Mouse (Mus musculus) midbrain, embryonic 11.5 days (tissue): ENCODE measurements around the gene Hacd3. TPM values are rescaled to one million over a fixed set of nuclear protein-coding genes. Genes with fewer than 3 reads are reported as not detected.
A peak's percentile ranks its signal among the peaks of the same experiment; 100 is the strongest.
"Not testable (repeated sequence)": the region's sequence is repeated elsewhere in the genome, so short reads cannot be mapped to it uniquely, and the experiment has no call there.

Experiments
- ATAC-seq: fragments of 200-750 bp; cut with Nextera tagmentation; 2 replicates; pipeline ENCODE4 v1.8.0; 2017; ENCODE audit warnings: moderate TSS enrichment, moderate library complexity; ENCODE audit not compliant: low FRiP score
- DNase-seq: peaks from one replicate; pipeline ENCODE4 v3.0.0; 2015; ENCODE audit warnings: low spot score; ENCODE audit errors: missing footprints
- H3K27ac ChIP-seq: fragments of 300-500 bp; sonication (generic); 2 replicates; pipeline ENCODE4 v1.5.1; 2014; ENCODE audit warnings: low read depth, low read length
- H3K27me3 ChIP-seq: fragments of 300-500 bp; sonication (generic); 2 replicates; pipeline ENCODE4 v1.6.1; 2014; ENCODE audit warnings: mild to moderate bottlenecking, low read length, moderate library complexity, mixed read lengths; ENCODE audit not compliant: control insufficient read depth, insufficient read depth
- H3K36me3 ChIP-seq: fragments of 300-500 bp; sonication (generic); 2 replicates; pipeline ENCODE4 v1.6.1; 2014; ENCODE audit warnings: mild to moderate bottlenecking, low read length, moderate library complexity, mixed read lengths; ENCODE audit not compliant: control insufficient read depth, insufficient read depth
- H3K4me1 ChIP-seq: fragments of 300-500 bp; sonication (generic); 2 replicates; pipeline ENCODE4 v1.6.1; 2014; ENCODE audit warnings: low read length; ENCODE audit not compliant: control insufficient read depth, insufficient read depth
- H3K4me2 ChIP-seq: fragments of 300-500 bp; sonication (generic); 2 replicates; pipeline ENCODE4 v1.6.1; 2014; ENCODE audit warnings: mild to moderate bottlenecking, moderate library complexity
- H3K4me3 ChIP-seq: fragments of 300-500 bp; sonication (generic); 2 replicates; pipeline ENCODE4 v1.5.1; 2014; ENCODE audit warnings: low read depth, low read length
- H3K9ac ChIP-seq: fragments of 300-500 bp; sonication (generic); 2 replicates; pipeline ENCODE4 v1.6.1; 2014; ENCODE audit warnings: low read length
- H3K9me3 ChIP-seq: fragments of 300-500 bp; sonication (generic); 2 replicates; pipeline ENCODE4 v1.6.1; 2016; ENCODE audit warnings: low read length; ENCODE audit not compliant: control insufficient read depth
- WGBS: fragments of 180-500 bp; shearing (Covaris S2); extraction: QIAGEN DNeasy Blood & Tissue Kit; methylation state at CpG from one replicate; pipeline ENCODE4 v1.1.7; 2014; 5-methylcytosine and 5-hydroxymethylcytosine counted together
- polyA plus RNA-seq: library from polyadenylated mRNA; unstranded; fragments of >200 nt; fragmentation: Nextera tagmentation; extraction: Ambion mirVana; gene quantifications from 2 replicates; pipeline ENCODE4 v1.2.1, GENCODE M21; 2014

Hacd3 gene
- polyA plus RNA-seq, 1 experiment from 2014 or later: 97.5 TPM

DNA sequence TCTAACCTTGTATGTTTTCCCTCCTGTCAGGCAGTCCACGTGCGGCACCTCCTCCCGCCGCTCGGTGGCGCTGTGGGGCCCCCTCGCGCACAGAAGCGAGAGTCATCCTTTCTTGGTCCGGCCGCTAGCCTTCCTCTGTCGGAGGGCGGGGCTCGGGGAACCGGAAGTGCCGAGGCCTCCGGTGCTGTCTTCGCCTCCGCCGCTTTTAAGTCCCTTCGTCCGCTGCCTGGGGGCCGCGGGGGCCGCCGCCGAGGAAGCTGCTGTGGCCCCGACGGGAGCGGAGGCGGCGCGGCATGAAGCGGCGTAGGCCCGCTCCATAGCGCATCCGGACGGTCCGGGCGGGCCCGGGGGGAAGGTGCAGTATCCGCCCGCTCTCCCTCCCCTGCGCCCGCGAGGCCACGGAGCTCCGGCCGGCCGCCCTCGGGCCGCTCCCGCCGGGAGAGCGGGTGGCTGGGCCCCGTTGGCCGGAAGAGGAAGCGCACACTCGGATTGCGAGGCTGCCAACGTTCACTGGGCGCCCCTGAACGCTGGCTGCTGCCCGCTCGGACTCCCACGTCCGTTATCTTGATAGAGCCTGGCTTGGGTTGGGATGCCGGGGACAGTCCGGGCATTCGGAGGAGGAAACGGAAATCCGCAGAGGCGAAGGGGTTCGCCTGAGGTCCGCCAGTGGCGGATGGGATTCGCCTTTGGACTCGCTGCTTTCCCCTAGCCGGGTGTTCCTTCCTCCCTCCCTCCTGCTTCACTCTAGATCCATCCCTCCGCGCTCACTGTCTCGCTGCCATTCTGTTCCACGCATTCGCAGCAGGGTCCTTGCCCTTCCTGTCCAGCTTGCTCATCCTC lies 11.0 kb upstream of the Hacd3 start, which contains the start of gene Dpp8:
Gene Dpp8 (plus strand): TSS at position 146 of the 840 bp plus-strand sequence.
- peak within 1 kb of the TSS; percentile 73 for H3K27ac ChIP-seq
- peaks cover 4% of the 10 kb centered on the region; the same call in 1 of the 2 replicates for H3K36me3 ChIP-seq
- WGBS: under 1% methylated on average over 78 of the region's 85 CpGs
- H3K4me1 ChIP-seq: peaks cover 8% of the 10 kb centered on the region
- ATAC-seq: peak; percentile 93
- peak within 1 kb of the TSS; percentile 94 for H3K4me2 ChIP-seq
- H3K9ac ChIP-seq: peak within 1 kb of the TSS; percentile 98
- peak within 1 kb of the TSS; percentile 99 for H3K4me3 ChIP-seq
- no peaks in the 10 kb centered on the region for H3K9me3 ChIP-seq
- H3K27me3 ChIP-seq: no peaks in the 10 kb centered on the region
- DNase-seq: peak; percentile 100

GRCm38 (mm10) chr9:65031894-65032268 lies 10.4 kb upstream of the Hacd3 start:
- no peak overlapping the region for H3K9ac ChIP-seq

GRCm38 (mm10) chr9:65031355-65031754 lies 9.9 kb upstream of the Hacd3 start:
- not testable (repeated sequence) for H3K4me2 ChIP-seq
- 69% methylated on average over 5 of the region's 5 CpGs for WGBS

More at GRCm38 (mm10) chr9:65031894-65032268, 10.4 kb upstream of the Hacd3 start:
- Histone ChIP-seq H3K36me3 (peaks cover 1% of the 10 kb centered on the region; the same call in 1 of the 2 replicates), H3K27ac (no peak overlapping the region), H3K4me1 (peaks cover 8% of the 10 kb centered on the region), H3K9me3 (no peaks in the 10 kb centered on the region), H3K4me3 (peak overlapping the region; percentile 99; the same call in 1 of the 2 replicates), H3K4me2 (no peak overlapping the region), H3K27me3 (no peaks in the 10 kb centered on the region)
- DNase-seq: no peak
- no peak for ATAC-seq
- 33% methylated on average over 4 of the region's 4 CpGs for WGBS

GRCm38 (mm10) chr9:65028313-65028712 lies 6.8 kb upstream of the Hacd3 start:
- Histone ChIP-seq H3K27ac (no peak overlapping the region), H3K9ac (no peak overlapping the region), H3K4me3 (no peak overlapping the region), H3K27me3 (no peaks in the 10 kb centered on the region), H3K9me3 (no peaks in the 10 kb centered on the region), H3K4me1 (peaks cover 5% of the 10 kb centered on the region), H3K4me2 (no peak overlapping the region), H3K36me3 (no peaks in the 10 kb centered on the region)
- 95% methylated on average over 5 of the region's 5 CpGs for WGBS
- DNase-seq (no peak), ATAC-seq (no peak)

More at GRCm38 (mm10) chr9:65031355-65031754, 9.9 kb upstream of the Hacd3 start:
- H3K9me3 ChIP-seq, H3K27ac ChIP-seq, H3K27me3 ChIP-seq, ATAC-seq, H3K4me1 ChIP-seq, H3K9ac ChIP-seq, H3K4me3 ChIP-seq, H3K36me3 ChIP-seq, DNase-seq: not testable (repeated sequence)

GRCm38 (mm10) chr9:65027241-65027640 lies 5.7 kb upstream of the Hacd3 start:
- Histone ChIP-seq H3K4me3 (no peak overlapping the region), H3K4me1 (peaks cover under 1% of the 10 kb centered on the region; the same call in 1 of the 2 replicates), H3K27ac (no peak overlapping the region), H3K4me2 (no peak overlapping the region), H3K9me3 (no peaks in the 10 kb centered on the region), H3K9ac (no peak overlapping the region), H3K27me3 (no peaks in the 10 kb centered on the region), H3K36me3 (no peaks in the 10 kb centered on the region)
- ATAC-seq (no peak), DNase-seq (no peak)
- 84% methylated on average over 7 of the region's 7 CpGs for WGBS

GRCm38 (mm10) chr9:65023447-65023846 lies 2.0 kb upstream of the Hacd3 start:
- Histone ChIP-seq H3K9me3 (no peaks in the 10 kb centered on the region), H3K36me3 (no peaks in the 10 kb centered on the region), H3K27me3 (no peaks in the 10 kb centered on the region), H3K9ac (no peak overlapping the region), H3K4me1 (peaks cover 16% of the 10 kb centered on the region), H3K4me2 (no peak overlapping the region), H3K4me3 (no peak overlapping the region), H3K27ac (no peak overlapping the region)
- ATAC-seq (no peak), DNase-seq (peak; percentile 14)
- 92% methylated on average over 3 of the region's 3 CpGs for WGBS

DNA sequence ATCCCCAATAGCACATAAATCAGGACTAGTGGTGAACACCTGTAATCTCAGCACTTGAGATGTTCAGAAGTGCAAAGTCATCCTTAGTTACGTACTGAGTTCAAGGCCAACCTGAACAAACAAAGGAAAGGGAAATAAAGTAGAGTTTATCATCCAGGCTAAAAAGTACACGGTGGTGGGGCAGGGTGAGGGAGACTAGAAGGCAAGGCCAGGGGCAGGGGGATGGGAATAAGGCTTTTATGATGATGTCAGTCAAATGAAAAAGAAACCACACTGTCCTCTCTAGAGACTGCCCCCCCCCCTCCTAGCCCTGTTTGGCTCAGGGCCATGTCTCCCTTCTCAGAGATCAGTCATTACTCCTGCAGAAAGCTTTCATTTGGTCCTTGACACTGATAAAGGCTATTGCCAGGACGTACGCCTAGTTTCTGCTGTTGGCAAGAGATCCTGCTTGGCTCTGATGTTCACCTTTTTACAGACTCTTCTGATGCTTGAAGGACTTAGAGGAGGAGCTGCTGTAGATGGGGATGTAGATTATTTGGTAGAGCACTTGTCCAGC lies 1.2 kb upstream of the Hacd3 start:
- H3K36me3 ChIP-seq: no peaks in the 10 kb centered on the region
- peaks cover 16% of the 10 kb centered on the region for H3K4me1 ChIP-seq
- no peaks in the 10 kb centered on the region for H3K27me3 ChIP-seq
- H3K4me3 ChIP-seq: no peak overlapping the region
- no peaks in the 10 kb centered on the region for H3K9me3 ChIP-seq
- DNase-seq: peak; percentile 81
- H3K9ac ChIP-seq: no peak overlapping the region
- no peak for ATAC-seq
- no peak overlapping the region for H3K27ac ChIP-seq
- WGBS: 88% methylated on average over 4 of the region's 4 CpGs
- H3K4me2 ChIP-seq: no peak overlapping the region

GRCm38 (mm10) chr9:65021887-65022579 lies 540 bp upstream of the Hacd3 start:
- peak overlapping the region; percentile 68 for H3K4me2 ChIP-seq
- no peaks in the 10 kb centered on the region for H3K9me3 ChIP-seq
- H3K4me1 ChIP-seq: peaks cover 17% of the 10 kb centered on the region
- H3K27ac ChIP-seq: peak overlapping the region; percentile 57; the same call in 1 of the 2 replicates
- peak overlapping the region; percentile 97 for H3K9ac ChIP-seq
- no peaks in the 10 kb centered on the region for H3K36me3 ChIP-seq
- no peaks in the 10 kb centered on the region for H3K27me3 ChIP-seq
- H3K4me3 ChIP-seq: peak overlapping the region; percentile 90
- ATAC-seq (no peak), DNase-seq (peak; percentile 88)
- 20% methylated on average over 9 of the region's 9 CpGs for WGBS
